12 mouse cellular contexts compared by ENCODE assay signal in genomic region chr17:83096451-83096850, GRCm38 (mm10).
"Had no signal": no experiment of that assay in that cellular context is flagged by ENCODE, and none has a peak within 500 bp of the region (broad histone marks: within the 10 kb centered on the region; RNA-seq: fewer than 3 reads in every experiment).

No protein-coding gene starts in this region.

- H3K9ac ChIP-seq: kidney, embryonic 15.5 days; limb, embryonic 12.5 days; liver, embryonic 13.5 days; liver, postnatal 0 days; midbrain, embryonic 13.5 days had no signal

- H3K4me1 ChIP-seq: liver, embryonic 13.5 days; midbrain, embryonic 13.5 days had no signal

- H3K36me3 ChIP-seq: kidney, embryonic 15.5 days; limb, embryonic 12.5 days; liver, embryonic 13.5 days; midbrain, embryonic 13.5 days had no signal

- H3K27me3 ChIP-seq: kidney, embryonic 15.5 days; liver, embryonic 13.5 days had no signal

- ATAC-seq: liver, postnatal 0 days; midbrain, embryonic 13.5 days had no signal

- H3K4me2 ChIP-seq: kidney, embryonic 15.5 days; limb, embryonic 12.5 days; liver, embryonic 13.5 days; midbrain, embryonic 13.5 days had no signal

- H3K4me3 ChIP-seq: kidney, embryonic 15.5 days; limb, embryonic 12.5 days; liver, embryonic 13.5 days; midbrain, embryonic 13.5 days had no signal

- H3K9me3 ChIP-seq: kidney, embryonic 15.5 days; limb, embryonic 12.5 days; liver, embryonic 13.5 days; midbrain, embryonic 13.5 days had no signal

- H3K27ac ChIP-seq: kidney, embryonic 15.5 days; limb, embryonic 12.5 days; liver, embryonic 13.5 days; midbrain, embryonic 13.5 days had no signal

- DNase-seq: kidney, adult 2 months; kidney, postnatal 36 days; layer of hippocampus, adult 9-11 months; liver; liver, embryonic 13.5 days; liver, postnatal 0 days; right cerebral cortex, postnatal 14 days; thymus, adult 18-20 months; thymus, postnatal 14 days had no signal
